Mouse (Mus musculus): ENCODE results near the gene Sfn.

DNA sequence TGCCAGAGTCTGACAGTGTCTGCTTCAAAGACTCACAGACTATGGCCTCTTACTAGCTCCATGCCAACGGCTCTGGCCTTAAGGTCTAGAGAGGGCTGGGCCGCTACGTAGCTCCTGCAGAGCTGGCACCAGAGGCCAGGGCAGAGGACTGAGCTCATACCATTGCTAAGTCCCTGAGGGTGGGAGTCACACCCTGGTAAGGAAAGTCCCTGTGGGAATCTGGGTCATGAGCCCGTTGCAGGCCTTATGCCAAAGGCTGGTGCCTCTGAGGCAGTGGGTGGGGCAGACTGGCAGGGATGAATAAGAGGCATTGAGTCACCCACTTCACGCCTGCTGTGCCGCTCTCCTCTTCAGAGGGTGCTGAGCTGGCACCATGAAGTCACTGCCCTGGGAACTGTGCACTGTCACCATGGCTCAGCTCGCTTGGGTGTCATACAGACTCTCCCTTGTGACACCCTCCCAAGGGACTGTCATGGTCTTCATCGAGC, 12.3 kb upstream of the Sfn start:
- TF ChIP-seq CTCF (IDR thresholded peaks at IDR 0.05; ENCODE audit: low read depth) (no peak), EP300 (IDR thresholded peaks at IDR 0.05; ENCODE audit: low read depth) (no peak)
